Mouse (Mus musculus) layer of hippocampus, postnatal 10 days (tissue): Measurements from ENCODE around the gene Pard3b. TPM values are rescaled to one million over a fixed set of nuclear protein-coding genes. Genes with fewer than 3 reads are reported as not detected.

ENCODE experiments used
- DNase-seq, 2 experiments: peaks; one replicate each; pipeline ENCODE4 v3.0.0; 2021; ENCODE audit warnings: low spot score in 2 of 2
- total RNA-seq, 2 experiments: library from RNA; stranded (reverse); gene quantifications; 2 replicates each; pipeline ENCODE4 v1.2.3; 2021

Gene Pard3b
- total RNA-seq, 2 experiments from 2014 or later, result 8.2 to 11.4 TPM

GRCm38 (mm10) chr1:62378335-62378734 is 739.7 kb downstream of the Pard3b start:
- DNase-seq, result no peak

- no peak for DNase-seq
These were observed 744.3 kb downstream of the Pard3b start for GRCm38 (mm10) chr1:62382807-62383514.

GRCm38 (mm10) chr1:62384241-62384640 is 745.6 kb downstream of the Pard3b start:
- no peak for DNase-seq

GRCm38 (mm10) chr1:62388013-62388412 is 749.4 kb downstream of the Pard3b start:
- DNase-seq, result no peak

GRCm38 (mm10) chr1:62392863-62393262 is 754.2 kb downstream of the Pard3b start:
- no peak for DNase-seq

- no peak for DNase-seq
These were observed 755.9 kb downstream of the Pard3b start for GRCm38 (mm10) chr1:62394555-62394954.

GRCm38 (mm10) chr1:62398261-62398660 is 759.6 kb downstream of the Pard3b start:
- DNase-seq, result no peak

- no peak for DNase-seq
These were observed 760.1 kb downstream of the Pard3b start for GRCm38 (mm10) chr1:62398738-62399137.

- DNase-seq, result no peak
These were observed 766.4 kb downstream of the Pard3b start for GRCm38 (mm10) chr1:62405061-62405460.

- DNase-seq, result no peak
These were observed 772.7 kb downstream of the Pard3b start for GRCm38 (mm10) chr1:62411368-62411767.

- no peak for DNase-seq
These were observed 773.4 kb downstream of the Pard3b start for GRCm38 (mm10) chr1:62412019-62412418.

- DNase-seq, result no peak
These were observed 774.4 kb downstream of the Pard3b start for GRCm38 (mm10) chr1:62412988-62413387.

GRCm38 (mm10) chr1:62414521-62414920 is 775.9 kb downstream of the Pard3b start:
- no peak for DNase-seq

- DNase-seq, result no peak
These were observed 778.2 kb downstream of the Pard3b start for GRCm38 (mm10) chr1:62416627-62417374.

- DNase-seq, result no peak
These were observed 784.4 kb downstream of the Pard3b start for GRCm38 (mm10) chr1:62422896-62423650.

GRCm38 (mm10) chr1:62425369-62425768 is 786.7 kb downstream of the Pard3b start:
- DNase-seq, result no peak

GRCm38 (mm10) chr1:62428736-62429135 is 790.1 kb downstream of the Pard3b start:
- no peak for DNase-seq

GRCm38 (mm10) chr1:62429333-62430182 is 790.9 kb downstream of the Pard3b start:
- DNase-seq, result no peak

- DNase-seq, result no peak
These were observed 792.4 kb downstream of the Pard3b start for GRCm38 (mm10) chr1:62431054-62431453.

- DNase-seq, result no peak
These were observed 795.3 kb downstream of the Pard3b start for GRCm38 (mm10) chr1:62433891-62434290.

- no peak for DNase-seq
These were observed 797.2 kb downstream of the Pard3b start for GRCm38 (mm10) chr1:62435844-62436243.
